Mouse (Mus musculus) layer of hippocampus, postnatal 25 days (tissue): ENCODE data around the gene Plin5. TPM values are rescaled to one million over a fixed set of nuclear protein-coding genes. Genes with fewer than 3 reads are reported as not detected.
A peak's percentile ranks its signal among the peaks of the same experiment; 100 is the strongest.

Experiments used
- DNase-seq, 2 experiments: peaks; one replicate each; pipeline ENCODE4 v3.0.0; 2022; ENCODE audit warnings: mixed read lengths in 2 of 2, low spot score in 1 of 2; ENCODE audit errors: extremely low spot score in 1 of 2
- total RNA-seq, 2 experiments: library from RNA; stranded (reverse); gene quantifications; 2 replicates each; pipeline ENCODE4 v1.2.3; 2021

Gene Plin5
- total RNA-seq: under 1 TPM; 0.30 to 0.85 TPM

DNA sequence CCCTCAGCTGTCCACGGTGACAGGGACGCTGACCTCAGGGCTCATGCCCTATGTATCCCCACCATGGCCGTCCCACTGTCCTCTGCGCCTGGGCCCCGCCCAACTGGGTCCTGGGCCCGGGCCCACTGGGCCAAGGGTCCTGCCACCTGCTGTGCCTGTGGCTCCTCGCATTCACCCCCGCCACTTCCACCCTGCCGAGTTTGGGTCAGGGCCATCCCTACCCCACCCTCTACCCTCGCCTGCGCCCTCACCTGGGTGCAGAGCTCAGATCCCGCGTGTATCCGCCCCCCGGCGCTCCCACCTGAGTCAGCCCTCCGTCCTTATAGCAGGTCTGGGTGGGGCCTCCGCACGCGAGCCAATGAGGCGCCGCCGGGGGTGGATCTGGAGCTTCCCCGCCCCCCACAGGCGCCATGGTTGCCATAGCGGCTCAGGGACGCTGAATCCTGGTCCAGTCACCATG lies at the start of gene Plin5:
TSS of gene Plin5 (minus strand) at position 346 of the 460 bp plus-strand sequence.
- DNase-seq: peak in 1 of 2 experiments; percentile 56

DNA sequence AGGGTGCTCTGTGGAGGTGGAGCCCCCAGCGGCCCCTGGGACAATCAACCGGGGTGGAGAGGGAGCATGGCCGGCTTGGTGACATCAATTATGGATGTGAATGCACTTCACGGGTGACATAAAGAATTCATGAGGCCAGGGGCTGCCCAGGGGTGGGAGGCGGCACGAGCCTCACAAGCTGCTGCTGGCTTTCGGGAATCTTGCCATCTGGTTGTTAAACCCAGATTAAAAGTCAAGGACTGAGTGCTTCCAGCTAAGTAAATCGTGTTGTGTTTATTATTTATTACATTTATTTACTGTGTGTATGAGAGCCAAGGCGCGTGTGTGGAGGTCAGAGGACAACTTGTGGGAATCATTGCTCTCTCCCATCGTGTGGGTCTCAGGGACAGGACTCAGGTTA lies 48.3 kb upstream of the Plin5 start:
- no peak for DNase-seq

DNA sequence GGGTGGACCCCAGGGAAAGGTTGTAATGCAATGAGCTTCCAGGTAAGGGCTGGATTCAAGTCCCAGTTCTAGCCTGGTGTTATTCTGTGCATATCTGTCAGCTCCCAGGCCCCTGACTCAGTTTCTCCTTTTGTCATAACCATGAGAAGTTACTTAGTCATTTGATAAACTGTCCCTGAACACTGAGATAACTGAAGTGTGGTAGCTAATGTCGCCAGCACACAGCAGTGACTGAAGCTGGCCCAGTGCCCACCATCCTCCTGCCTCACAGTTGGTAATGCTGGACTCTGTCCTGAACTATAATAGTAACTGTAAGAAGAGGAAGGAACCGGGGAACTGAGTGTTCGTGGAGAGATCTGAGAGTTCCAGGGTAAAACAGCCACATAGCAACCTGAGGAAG lies 47.1 kb upstream of the Plin5 start:
- DNase-seq: no peak

DNA sequence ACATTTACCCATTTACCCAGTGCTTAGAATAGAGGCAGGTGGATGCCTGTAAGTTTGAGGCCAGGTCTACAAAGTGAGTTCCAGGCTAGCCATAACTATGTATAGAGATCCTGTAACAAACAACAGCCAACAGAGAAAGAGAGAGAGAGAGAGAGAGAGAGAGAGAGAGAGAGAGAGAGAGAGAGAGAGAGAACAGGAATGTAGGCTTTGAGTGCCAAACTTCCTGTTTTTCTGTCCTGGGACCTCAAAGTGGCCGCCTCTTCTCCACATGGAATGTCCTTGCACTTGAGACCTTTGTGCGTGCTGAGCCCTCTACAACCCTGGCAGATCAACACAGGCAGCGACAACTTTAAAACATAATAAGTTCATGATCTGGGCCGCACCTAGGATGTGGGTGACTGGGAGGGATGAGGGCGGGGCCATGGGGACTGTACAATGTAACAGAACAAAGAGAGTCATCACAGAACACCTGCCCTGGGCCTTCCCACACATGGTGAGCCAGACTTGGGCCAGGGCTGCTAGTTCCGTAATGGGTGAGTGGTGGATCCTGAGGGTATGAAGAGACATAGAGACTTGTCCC lies 46.2 kb upstream of the Plin5 start:
- no peak for DNase-seq

DNA sequence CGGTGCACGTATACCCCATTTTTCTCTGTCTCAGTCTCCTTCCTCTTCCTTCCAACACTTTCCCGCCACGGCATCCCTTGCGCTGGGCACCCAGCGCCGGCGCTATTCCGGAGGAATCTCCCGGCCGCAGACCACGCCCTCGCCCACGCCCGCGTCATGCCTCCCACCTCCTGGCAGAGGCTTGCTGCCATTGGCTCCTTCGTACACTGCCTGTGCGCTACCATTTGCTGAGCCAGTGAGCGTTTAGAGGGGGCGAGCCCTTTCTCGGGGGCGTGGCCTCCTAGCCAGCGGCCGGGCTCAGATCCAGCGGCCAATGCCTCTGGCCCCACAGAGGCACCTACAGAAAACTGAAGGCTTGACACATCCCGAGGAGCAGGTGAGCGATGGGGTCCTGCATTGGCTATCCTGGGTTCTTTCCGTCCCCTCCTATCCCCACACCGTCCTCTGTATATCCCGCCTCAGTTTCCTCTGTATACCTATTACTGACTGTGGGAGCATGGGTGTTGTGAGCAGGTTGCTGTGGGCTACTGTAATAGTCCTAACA lies 44.9 kb upstream of the Plin5 start, which contains the start of gene Tnfaip8l1:
TSS of gene Tnfaip8l1 (plus strand) at position 247 of the 544 bp plus-strand sequence.
- peak; percentile 86 to 89 for DNase-seq

DNA sequence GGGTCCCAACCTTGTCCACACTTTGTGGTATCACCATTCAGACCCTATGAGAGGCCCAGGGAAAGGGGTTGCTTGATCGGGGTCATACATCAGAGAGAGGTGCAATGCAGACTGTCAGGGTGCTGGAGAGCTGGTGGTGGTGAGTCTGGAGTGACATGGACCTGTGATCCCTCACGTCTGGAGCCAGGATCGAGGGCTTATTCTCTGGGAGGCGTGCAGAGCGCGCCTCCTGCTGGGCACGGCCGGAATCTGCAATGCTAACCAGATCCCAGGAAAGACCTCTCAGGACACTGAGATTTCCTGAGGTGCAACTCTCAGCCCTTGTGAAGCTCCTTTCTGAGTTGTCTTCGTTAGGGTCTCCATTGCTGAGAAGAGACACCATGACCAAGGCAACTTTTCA lies 42.3 kb upstream of the Plin5 start:
- DNase-seq: peak; percentile 51 to 62

DNA sequence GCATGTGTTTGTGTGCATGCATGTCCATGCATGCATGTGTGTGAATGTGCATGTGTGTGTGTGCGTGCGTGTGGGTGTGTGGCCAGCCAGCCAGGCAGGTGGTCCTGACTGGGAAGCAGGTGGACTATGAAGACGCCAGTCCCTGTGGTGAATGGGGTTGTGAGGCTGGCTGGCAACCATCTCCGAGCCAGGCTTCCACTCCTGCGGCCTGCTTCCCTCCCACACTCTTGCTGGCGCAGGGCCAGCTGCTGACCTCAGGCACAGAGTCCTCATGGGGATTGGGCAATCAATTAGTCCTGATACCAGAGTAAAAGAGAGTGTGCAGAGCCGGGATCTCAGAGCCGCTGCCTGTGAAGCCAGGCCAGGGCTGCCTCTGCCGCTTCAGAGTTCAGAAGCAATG lies 36.2 kb upstream of the Plin5 start:
- DNase-seq: no peak

DNA sequence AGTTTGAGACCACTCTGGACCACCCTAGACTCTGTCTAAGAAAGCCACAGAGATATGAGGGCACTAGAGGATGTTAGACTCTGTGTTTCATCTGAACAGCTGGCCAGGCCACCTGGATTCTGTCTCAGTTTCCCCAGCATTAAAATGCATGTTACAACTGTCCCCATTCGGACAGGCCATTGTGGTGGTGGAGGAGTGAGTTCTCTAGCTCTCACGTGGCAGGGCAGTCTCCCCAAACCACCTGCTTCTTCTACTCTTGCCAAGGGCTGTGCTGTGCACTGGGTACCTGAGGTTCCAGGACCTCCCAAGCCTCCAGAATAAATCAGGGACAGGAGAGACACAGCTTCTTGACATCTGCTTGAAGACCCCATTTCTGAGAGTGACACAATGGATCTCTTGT lies 32.5 kb upstream of the Plin5 start:
- no peak for DNase-seq

DNA sequence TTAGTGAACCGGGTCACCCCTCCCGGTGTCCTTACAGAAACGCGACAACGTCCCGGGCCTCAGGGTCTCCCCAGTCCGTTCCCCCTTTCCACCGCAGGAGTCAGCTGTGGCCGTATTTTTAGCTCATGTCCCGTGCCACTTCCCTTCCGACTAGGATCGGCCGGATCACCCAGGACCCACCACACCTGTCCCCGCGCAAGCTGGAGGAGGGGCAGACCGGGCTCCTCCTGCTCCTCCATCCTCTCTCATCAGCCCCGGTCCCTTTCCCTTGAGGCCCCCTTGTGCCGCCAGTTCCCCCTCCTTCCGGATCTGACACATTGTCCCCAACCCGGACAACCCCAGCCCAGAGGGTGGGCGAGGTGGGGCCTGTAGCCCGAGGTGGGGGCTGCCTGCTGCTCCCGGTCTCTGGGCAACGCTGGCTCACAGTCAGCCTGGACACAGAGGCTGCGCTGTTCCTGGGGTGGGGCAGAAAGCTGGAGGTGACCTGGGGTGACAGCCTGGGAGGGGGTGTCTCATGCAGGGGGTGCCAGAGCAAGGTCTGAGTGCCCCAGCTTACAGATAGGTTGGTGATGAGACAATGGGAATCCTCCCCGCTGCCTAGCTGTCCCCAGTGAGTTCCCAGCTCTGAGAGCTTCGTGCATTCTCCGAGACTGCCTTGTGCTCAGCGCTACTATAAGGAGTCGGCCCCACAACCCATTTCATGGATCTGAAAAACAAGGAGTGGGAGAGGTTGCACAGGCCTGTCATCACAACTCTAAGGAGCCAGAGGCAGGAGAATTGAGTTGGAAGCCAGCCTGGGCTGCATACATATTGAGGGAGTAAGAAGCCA lies 31.6 kb upstream of the Plin5 start:
- DNase-seq: no peak

DNA sequence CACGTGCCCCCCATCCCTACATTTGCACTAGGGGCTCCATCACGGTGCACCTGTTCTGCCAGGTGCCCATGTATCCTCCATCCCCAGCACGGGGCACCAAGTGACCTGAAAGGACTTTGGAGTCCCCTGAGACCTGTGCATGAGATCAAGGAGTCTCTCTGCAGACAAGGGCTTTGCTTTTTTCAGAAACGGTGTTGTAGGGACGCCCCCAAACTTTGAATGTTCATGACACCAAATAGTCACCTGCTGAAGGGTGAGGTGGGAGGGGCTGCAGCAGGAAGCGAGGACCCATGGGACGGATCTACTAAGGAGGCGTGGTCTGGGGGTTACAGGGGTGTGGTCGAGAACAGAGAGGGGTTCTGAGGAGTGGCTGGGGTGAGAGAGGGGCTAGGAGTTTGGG lies 30.9 kb upstream of the Plin5 start:
- DNase-seq: no peak

DNA sequence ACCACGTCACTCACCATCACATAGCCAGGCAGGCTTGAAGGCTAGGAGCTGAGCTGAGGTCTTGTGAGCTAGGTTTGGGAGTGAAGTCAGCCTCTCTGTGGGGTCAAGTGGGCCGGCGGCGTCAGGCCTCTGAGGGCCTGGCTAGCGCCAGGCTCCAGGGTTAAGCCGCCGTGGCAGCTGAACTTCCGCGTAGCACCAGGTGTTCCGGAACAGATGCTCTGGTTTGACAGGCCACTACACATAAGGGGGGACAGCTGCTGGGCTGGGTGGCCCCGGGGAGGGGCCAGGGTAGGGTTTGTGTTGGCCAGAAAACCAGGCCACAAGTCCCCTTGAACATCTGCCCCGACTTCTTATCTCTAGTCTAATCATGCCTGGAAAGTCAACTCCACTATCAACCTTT lies 30.0 kb upstream of the Plin5 start:
- no peak for DNase-seq

DNA sequence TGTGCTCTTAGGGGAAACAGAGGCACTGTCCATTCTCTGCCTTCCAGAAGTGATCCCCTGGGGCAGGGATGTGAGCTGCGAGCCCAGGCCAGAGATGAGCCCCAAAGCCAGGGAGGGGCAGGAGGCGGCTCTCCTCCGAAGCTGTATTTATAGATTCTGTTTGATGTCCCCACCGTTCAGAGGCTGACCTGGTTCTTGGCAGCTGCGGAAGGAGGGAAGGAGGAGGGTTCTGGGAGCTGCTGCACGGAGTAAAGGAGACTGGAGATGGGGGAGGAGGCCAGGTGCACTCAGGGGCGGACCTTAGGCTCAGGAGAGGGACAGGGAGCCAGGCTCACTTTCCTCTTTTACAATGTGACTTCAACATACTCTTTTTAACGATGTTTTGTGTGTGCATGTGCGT lies 28.7 kb upstream of the Plin5 start:
- DNase-seq: no peak

DNA sequence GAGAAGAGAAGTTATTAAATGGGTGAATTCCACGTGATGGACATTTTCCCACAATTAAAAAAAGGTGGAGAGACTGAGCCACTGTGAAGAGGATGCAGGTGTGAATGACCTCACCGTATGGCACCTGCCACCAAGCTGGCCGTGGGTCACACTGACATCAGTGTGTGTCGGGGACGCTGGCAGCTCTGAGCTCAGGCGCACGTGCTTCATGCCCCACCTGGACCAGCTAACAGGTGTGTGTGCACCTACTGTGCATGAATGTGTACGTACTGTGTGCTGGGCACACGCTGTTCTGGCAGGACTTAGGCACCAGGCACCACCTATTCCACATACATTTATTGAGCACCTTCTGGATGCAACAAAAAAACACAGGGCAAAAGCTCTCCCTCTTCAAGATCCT lies 27.1 kb upstream of the Plin5 start:
- DNase-seq: no peak

DNA sequence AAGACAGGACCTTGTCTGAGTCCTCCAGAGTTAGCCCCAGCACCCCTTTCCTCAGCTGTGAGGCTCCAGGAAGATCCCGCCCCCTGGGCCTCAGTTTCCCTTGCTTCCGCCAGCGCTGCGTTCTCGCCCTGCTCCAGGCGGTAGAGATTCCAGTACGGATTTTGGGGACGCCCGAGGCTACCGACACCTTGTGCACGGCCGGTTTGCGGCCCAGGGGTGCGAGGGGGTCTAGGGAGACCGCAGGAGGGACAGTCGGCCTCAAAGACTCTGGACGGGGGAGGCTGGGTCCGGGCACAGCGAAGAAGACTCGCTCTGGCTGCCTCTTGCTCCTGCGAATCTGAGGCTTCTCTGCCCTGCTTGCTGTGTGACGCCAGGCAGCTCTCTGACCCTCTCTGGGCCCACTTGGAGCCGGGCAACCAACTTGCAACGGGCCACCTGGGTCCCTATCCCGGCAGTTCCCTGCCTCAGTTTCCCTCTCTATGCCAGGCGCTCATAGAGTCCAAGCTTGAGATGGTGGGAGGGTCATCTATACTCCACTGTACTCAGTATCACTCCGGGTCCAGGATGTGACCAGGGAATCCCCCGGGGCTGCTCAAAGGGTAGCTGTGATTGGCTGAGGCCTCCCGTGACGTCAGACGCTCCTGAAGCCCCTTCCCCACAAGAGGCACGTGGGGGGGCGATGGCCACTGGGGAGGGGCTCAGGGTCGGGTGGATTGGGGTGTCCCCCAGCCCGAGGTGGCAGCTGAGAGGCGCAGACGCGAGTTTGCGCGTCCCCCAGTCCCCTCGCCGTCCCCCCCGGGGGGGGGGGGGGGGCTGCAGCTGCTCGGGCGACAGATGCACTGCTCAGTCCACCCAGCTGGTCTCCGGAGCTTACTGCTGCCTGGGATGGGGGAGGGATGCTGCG lies 24.6 kb upstream of the Plin5 start:
- peak; percentile 65 to 80 for DNase-seq

DNA sequence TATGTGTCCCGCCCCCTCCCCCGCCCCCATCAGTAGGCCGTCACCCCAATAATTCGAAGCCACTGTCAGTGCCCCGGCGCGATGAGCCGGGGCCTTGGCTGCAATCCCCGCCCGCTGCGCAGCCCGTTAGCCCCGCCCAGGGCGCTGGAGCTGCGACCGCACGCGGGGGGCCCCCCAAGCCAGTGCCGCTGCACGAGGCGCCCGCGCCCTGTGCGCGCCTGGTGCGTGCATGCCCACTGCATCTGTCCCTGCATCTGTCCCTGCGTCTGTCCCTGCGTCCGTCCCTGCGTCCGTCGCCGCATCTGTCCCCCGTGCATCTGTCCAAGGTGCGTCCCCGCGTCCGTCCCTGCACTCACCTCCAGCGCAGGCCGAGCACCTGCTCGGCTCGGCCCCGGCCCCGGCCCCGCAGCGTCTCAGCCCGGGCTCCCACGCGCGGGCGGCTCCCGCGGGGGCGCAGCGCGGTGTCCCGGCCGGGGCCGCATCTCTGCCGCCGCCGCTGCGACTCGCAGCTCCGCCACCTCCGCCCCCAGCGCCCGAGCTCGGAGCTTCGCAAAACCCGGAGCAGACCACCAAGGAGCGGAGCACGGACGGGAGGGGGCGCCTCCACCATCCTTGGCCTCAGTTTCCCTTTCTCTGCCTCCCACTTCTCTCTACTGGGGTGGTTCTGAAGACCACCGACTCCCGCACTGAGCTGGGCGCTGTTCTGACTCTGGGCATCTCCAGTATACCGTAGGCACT lies 22.6 kb upstream of the Plin5 start, which contains the start of gene Sema6b:
TSS of gene Sema6b (minus strand) at position 486 of the 738 bp plus-strand sequence.
- DNase-seq: peak; percentile 80 to 90

DNA sequence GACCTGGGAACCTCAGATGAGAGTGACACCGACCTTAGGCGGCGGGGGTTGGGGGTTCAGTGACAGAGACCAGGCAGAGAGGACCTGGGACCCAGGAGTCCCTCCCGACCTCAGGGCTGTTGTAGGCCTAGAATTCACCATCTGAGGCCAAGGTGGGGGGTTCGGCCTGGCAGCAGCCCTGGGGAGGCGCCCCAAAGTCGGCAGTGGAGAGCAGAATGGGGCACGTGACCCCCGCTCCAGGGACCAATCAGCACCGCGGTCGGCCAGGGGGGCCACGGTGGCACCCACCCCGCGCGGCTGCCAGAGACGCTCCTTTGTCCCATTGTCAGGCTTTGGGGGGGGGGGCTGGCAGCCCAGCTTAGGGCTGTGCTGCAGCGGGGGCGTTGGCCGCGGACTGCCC lies 22.0 kb upstream of the Plin5 start:
- no peak for DNase-seq

DNA sequence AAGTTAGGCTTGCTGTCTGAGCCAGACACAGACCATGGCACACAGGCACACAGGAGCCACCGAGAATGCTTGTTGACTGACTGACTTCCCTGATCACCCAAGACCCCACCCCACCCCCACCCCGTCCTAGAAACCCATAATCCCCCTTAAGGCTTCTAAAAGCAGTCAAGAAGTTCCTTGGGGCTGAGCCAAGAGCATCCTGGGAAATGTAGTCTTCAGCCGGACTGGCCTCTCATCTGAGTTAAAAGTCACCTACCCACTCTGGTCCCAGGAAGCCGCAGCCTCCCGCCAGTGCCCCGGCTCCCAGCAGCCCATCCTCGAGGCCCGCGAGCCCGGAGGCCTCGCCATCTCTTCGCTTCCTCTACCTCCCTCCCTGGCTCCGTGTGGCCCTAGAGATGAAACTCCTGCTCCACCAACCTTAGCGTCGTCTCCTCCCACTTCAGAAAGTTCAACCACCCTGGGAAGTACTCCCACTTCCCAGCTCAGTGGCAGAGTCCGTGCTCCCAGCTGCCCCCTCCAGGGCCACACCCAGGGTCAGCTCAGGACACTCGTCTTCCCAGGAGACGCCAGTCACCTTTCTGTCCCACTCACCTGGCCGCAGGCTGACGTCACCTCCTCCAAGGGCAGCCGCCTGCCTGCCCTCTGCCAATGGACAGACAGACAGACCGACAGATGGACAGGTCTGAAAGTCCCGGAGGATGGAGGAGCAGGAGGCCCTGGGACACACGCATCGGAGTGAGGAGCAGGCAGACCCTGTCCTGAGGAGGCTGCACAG lies 20.6 kb upstream of the Plin5 start:
- no peak for DNase-seq

DNA sequence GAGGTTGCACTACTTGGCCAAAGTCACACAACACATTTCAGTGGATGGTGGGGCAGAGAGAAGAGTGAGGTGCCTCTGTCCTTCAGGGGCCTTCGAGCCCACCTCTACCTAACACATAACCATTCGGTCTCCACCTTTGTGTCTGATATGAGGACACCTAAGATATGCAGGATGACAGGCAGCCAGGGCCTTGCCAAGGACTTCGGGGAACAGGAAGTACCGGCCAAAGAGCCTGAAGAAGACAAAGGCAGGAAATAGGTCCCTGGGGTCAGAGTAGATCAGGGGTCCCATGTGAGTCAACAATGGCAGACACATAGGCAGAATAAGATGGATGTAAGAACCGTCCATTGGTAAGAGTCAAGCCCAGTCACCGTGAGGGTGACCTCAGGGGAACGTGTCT lies 19.2 kb upstream of the Plin5 start:
- no peak for DNase-seq

DNA sequence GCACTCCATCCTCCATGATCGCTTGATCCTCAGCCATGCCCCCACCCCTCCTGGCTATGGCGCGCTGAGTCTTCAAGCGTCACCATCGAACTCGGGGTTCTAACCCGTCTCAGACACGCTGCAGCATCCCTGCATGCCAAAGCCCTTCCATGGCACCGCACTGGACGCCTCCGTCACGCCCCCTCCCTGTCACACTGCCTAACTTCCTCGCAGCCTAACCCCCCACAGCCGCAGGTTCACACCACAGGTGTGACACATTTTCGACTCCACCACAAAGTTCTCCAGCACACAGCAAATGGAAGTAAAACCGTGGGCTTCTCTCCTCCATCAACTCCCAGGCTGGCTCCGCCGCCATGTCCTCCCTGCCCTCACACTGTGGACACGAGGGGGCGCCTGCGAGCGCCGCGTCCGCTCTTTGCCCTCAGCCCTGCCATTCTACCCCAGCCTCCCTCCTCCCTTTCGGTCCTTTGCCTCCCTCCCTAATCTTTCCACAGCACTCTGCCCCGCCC lies 17.1 kb upstream of the Plin5 start:
- DNase-seq: peak in 1 of 2 experiments; percentile 74
